Mouse (Mus musculus): ENCODE data around the gene Traf3. TPM values are rescaled to one million over a fixed set of nuclear protein-coding genes. Genes with fewer than 3 reads are reported as not detected.

Traf3 gene
- total and polyA plus RNA-seq, 2 experiments from 2014 or later, result 14.9 to 40.2 TPM

- no peak for TF ChIP-seq CTCF (IDR thresholded peaks at IDR 0.05)
- Histone ChIP-seq H3K9me3 (ENCODE audit: low read length) (no peaks in the 10 kb centered on the region), H3K27ac (ENCODE audit: low read depth, low read length) (no peak within 1 kb of the TSS), H3K9ac (replicated peaks; ENCODE audit: low read length, poor library complexity, severe bottlenecking) (no peak within 1 kb of the TSS), H3K36me3 (ENCODE audit: insufficient read depth, low read length) (no peaks in the 10 kb centered on the region; the same call in 1 of the 2 replicates), H3K4me1 (ENCODE audit: insufficient read depth, low read length) (no peaks in the 10 kb centered on the region), H3K4me3 (ENCODE audit: low read depth, low read length) (no peak within 1 kb of the TSS), H3K27me3 (ENCODE audit: insufficient read depth, low read length) (no peaks in the 10 kb centered on the region), H3K4me2 (ENCODE audit: low read depth, low read length, poor library complexity, severe bottlenecking) (no peak within 1 kb of the TSS)
- WGBS, result 75% methylated on average over 5 of the region's 5 CpGs
- ATAC-seq (ENCODE audit: low FRiP score) (no peak), DNase-seq (ENCODE audit: low spot score) (no peak)
These were observed 18.3 kb downstream of the Traf3 start, which contains the start of gene 4930595D18Rik for GRCm38 (mm10) chr12:111184476-111184875. 4930595D18Rik (minus strand) TSS chr12:111184491.

GRCm38 (mm10) chr12:111186986-111187385 is 20.8 kb downstream of the Traf3 start:
- no peaks in the 10 kb centered on the region; the same call in 1 of the 2 replicates for H3K36me3 ChIP-seq (ENCODE audit: insufficient read depth, low read length)
- no peak overlapping the region for H3K4me2 ChIP-seq (ENCODE audit: low read depth, low read length, poor library complexity, severe bottlenecking)
- DNase-seq (ENCODE audit: low spot score) (no peak), ATAC-seq (ENCODE audit: low FRiP score) (no peak)
- H3K9ac ChIP-seq (replicated peaks; ENCODE audit: low read length, poor library complexity, severe bottlenecking), result no peak overlapping the region
- no peaks in the 10 kb centered on the region for H3K9me3 ChIP-seq (ENCODE audit: low read length)
- WGBS, result 90% methylated on average over 3 of the region's 3 CpGs
- no peaks in the 10 kb centered on the region for H3K4me1 ChIP-seq (ENCODE audit: insufficient read depth, low read length)
- no peak overlapping the region for H3K4me3 ChIP-seq (ENCODE audit: low read depth, low read length)
- no peak for TF ChIP-seq CTCF (IDR thresholded peaks at IDR 0.05)
- no peaks in the 10 kb centered on the region for H3K27me3 ChIP-seq (ENCODE audit: insufficient read depth, low read length)
- H3K27ac ChIP-seq (ENCODE audit: low read depth, low read length), result no peak overlapping the region

- Histone ChIP-seq H3K27ac (ENCODE audit: low read depth, low read length) (no peak overlapping the region), H3K36me3 (ENCODE audit: insufficient read depth, low read length) (no peaks in the 10 kb centered on the region; the same call in 1 of the 2 replicates), H3K4me1 (ENCODE audit: insufficient read depth, low read length) (no peaks in the 10 kb centered on the region), H3K9me3 (ENCODE audit: low read length) (no peaks in the 10 kb centered on the region), H3K4me3 (ENCODE audit: low read depth, low read length) (no peak overlapping the region), H3K27me3 (ENCODE audit: insufficient read depth, low read length) (no peaks in the 10 kb centered on the region), H3K9ac (replicated peaks; ENCODE audit: low read length, poor library complexity, severe bottlenecking) (no peak overlapping the region), H3K4me2 (ENCODE audit: low read depth, low read length, poor library complexity, severe bottlenecking) (no peak overlapping the region)
- DNase-seq (ENCODE audit: low spot score) (no peak), ATAC-seq (ENCODE audit: low FRiP score) (no peak)
- WGBS, result 92% methylated on average over 4 of the region's 4 CpGs
- no peak for TF ChIP-seq CTCF (IDR thresholded peaks at IDR 0.05)
These were observed 22.1 kb downstream of the Traf3 start for GRCm38 (mm10) chr12:111188295-111188694.

DNA sequence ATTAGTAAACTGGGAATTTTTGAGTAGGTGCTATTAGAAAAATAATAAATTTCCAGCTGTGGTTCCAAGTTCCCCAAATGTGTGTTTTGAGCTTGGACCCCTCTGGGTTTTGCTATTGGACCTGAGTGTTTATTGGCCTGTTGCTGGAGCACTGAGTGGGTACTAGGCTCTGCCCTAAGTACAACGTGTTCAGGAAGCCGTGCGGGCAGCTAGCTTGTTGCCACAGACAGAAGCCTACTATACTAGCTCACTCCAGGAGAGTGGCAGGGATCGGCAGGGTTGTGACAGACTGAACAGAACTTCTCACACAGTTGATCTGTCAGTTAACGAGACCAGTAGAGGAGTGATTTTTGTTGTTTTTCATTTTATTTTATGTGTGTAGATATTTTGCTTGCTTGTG is 24.2 kb downstream of the Traf3 start:
- 85% methylated on average over 5 of the region's 5 CpGs for WGBS
- peaks cover 7% of the 10 kb centered on the region; the same call in 1 of the 2 replicates for H3K4me1 ChIP-seq (ENCODE audit: insufficient read depth, low read length)
- no peak for TF ChIP-seq CTCF (IDR thresholded peaks at IDR 0.05)
- H3K4me2 ChIP-seq (ENCODE audit: low read depth, low read length, poor library complexity, severe bottlenecking), result no peak overlapping the region
- DNase-seq (ENCODE audit: low spot score) (no peak), ATAC-seq (ENCODE audit: low FRiP score) (no peak)
- no peak overlapping the region for H3K27ac ChIP-seq (ENCODE audit: low read depth, low read length)
- no peaks in the 10 kb centered on the region for H3K9me3 ChIP-seq (ENCODE audit: low read length)
- no peaks in the 10 kb centered on the region; the same call in 1 of the 2 replicates for H3K36me3 ChIP-seq (ENCODE audit: insufficient read depth, low read length)
- H3K27me3 ChIP-seq (ENCODE audit: insufficient read depth, low read length), result no peaks in the 10 kb centered on the region
- H3K4me3 ChIP-seq (ENCODE audit: low read depth, low read length), result no peak overlapping the region
- no peak overlapping the region for H3K9ac ChIP-seq (replicated peaks; ENCODE audit: low read length, poor library complexity, severe bottlenecking)

- ATAC-seq (ENCODE audit: low FRiP score), result no peak
- Histone ChIP-seq H3K27me3 (ENCODE audit: insufficient read depth, low read length) (no peaks in the 10 kb centered on the region), H3K4me1 (ENCODE audit: insufficient read depth, low read length) (peaks cover 7% of the 10 kb centered on the region; the same call in 1 of the 2 replicates), H3K9me3 (ENCODE audit: low read length) (no peaks in the 10 kb centered on the region), H3K36me3 (ENCODE audit: insufficient read depth, low read length) (no peaks in the 10 kb centered on the region; the same call in 1 of the 2 replicates), H3K9ac (replicated peaks; ENCODE audit: low read length, poor library complexity, severe bottlenecking) (no peak overlapping the region), H3K4me3 (ENCODE audit: low read depth, low read length) (no peak overlapping the region), H3K27ac (ENCODE audit: low read depth, low read length) (no peak overlapping the region), H3K4me2 (ENCODE audit: low read depth, low read length, poor library complexity, severe bottlenecking) (no peak overlapping the region)
- no peak for DNase-seq (ENCODE audit: low spot score)
- no peak for TF ChIP-seq CTCF (IDR thresholded peaks at IDR 0.05)
- 65% methylated on average over 2 of the region's 2 CpGs for WGBS
These were observed 24.7 kb downstream of the Traf3 start for GRCm38 (mm10) chr12:111190891-111191290.

GRCm38 (mm10) chr12:111192777-111193176 is 26.6 kb downstream of the Traf3 start:
- Histone ChIP-seq H3K36me3 (ENCODE audit: insufficient read depth, low read length) (no peaks in the 10 kb centered on the region; the same call in 1 of the 2 replicates), H3K9me3 (ENCODE audit: low read length) (no peaks in the 10 kb centered on the region)

More at GRCm38 (mm10) chr12:111192777-111193176, 26.6 kb downstream of the Traf3 start:
- TF ChIP-seq CTCF (IDR thresholded peaks at IDR 0.05), result no peak
- H3K4me3 ChIP-seq (ENCODE audit: low read depth, low read length), result no peak overlapping the region
- peaks cover 7% of the 10 kb centered on the region; the same call in 1 of the 2 replicates for H3K4me1 ChIP-seq (ENCODE audit: insufficient read depth, low read length)
- H3K9ac ChIP-seq (replicated peaks; ENCODE audit: low read length, poor library complexity, severe bottlenecking), result no peak overlapping the region
- H3K27me3 ChIP-seq (ENCODE audit: insufficient read depth, low read length), result no peaks in the 10 kb centered on the region
- whole genome bisulfite sequencing, result 74% methylated on average over 6 of the region's 6 CpGs
- DNase-seq (ENCODE audit: low spot score), result no peak
- no peak overlapping the region for H3K4me2 ChIP-seq (ENCODE audit: low read depth, low read length, poor library complexity, severe bottlenecking)
- ATAC-seq (ENCODE audit: low FRiP score), result no peak
- H3K27ac ChIP-seq (ENCODE audit: low read depth, low read length), result no peak overlapping the region
